Mouse (Mus musculus): Measurements from ENCODE around the gene Coq10b. TPM values are rescaled to one million over a fixed set of nuclear protein-coding genes. Genes with fewer than 3 reads are reported as not detected.

Gene Coq10b
- polyA plus RNA-seq, 1 experiment: 21.2 TPM

DNA sequence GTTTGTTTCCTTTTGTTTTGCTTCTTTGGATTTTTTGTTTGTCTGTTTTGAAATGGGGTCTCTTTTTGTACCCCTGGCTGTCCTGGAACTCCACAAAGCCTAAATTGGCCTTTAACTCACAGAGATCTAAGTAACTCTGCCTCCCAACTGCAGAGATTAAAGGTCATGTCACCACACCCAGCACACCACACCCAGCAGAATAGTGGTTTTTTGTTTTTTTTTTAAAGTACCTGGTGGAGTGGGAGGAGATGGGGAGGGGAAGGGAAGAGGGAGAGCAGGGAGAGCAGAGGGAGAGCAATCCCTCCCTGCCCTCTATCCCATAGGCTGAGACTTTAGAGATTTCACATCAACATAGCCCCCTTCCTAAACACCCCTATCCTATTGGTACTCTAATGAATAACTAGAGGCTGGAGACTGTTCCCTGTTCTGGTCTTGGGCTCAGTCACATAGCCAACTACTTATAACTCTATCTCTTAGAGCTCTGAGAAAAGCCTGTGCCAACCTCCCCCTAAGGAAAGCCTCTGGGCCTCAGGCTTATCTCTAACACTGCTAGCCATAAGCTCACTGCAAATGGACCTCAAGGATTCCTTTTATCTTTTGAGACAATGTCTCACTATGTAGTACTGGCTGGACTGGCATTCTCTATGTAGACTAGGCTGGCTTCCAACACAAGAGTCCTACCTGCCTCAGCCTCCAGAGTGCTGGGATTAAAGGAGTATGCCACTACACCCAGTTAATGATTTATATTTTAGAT, 21.4 kb upstream of the Coq10b start:
- H3K27ac ChIP-seq (ENCODE audit: insufficient read depth, low read length): peak overlapping the region; percentile 43; the same call in 1 of the 2 replicates
- no peaks in the 10 kb centered on the region for H3K9me3 ChIP-seq (replicated peaks; ENCODE audit: control insufficient read depth, insufficient read depth, low read length, poor library complexity, severe bottlenecking)
- H3K9ac ChIP-seq (ENCODE audit: low read depth, poor library complexity, severe bottlenecking): no peak overlapping the region
- H3K27me3 ChIP-seq (ENCODE audit: control insufficient read depth, insufficient read depth, low read length, poor library complexity, severe bottlenecking): no peaks in the 10 kb centered on the region
- H3K4me3 ChIP-seq (ENCODE audit: low read depth, low read length): no peak overlapping the region
- peaks cover 3% of the 10 kb centered on the region for H3K4me1 ChIP-seq (ENCODE audit: control insufficient read depth, insufficient read depth, low read length)
- TF ChIP-seq EP300 (IDR thresholded peaks at IDR 0.05; ENCODE audit: insufficient read depth, low read depth, low read length): no peak
- TF ChIP-seq POLR2A (IDR thresholded peaks at IDR 0.05; ENCODE audit: insufficient read depth, low read length): no peak
- no peak for TF ChIP-seq CTCF (IDR thresholded peaks at IDR 0.05; ENCODE audit: low read depth, low read length)
- H3K36me3 ChIP-seq (ENCODE audit: control insufficient read depth, insufficient read depth, low read length, poor library complexity, severe bottlenecking): no peaks in the 10 kb centered on the region

DNA sequence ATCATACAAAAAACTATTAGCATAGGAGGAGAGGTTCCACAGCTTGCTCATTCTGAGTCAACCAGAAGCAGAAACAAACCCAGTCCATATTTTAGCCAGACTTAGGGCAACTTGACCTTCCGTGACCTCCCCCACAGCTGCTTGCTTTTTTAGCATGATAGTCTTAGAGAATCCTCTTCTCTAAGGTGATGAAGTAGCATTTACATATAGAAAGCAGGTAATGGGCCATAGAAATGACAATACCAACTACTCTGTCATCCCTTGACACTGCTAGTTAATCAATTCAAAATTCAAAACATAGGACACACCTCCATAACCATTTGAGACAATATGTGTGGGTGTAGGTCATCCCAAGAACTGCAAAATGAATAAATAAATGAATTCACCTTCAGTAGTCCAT, 12.6 kb upstream of the Coq10b start:
- Histone ChIP-seq H3K9ac (ENCODE audit: low read depth, poor library complexity, severe bottlenecking) (no peak overlapping the region), H3K4me1 (ENCODE audit: control insufficient read depth, insufficient read depth, low read length) (no peaks in the 10 kb centered on the region), H3K27ac (ENCODE audit: insufficient read depth, low read length) (no peak overlapping the region), H3K36me3 (ENCODE audit: control insufficient read depth, insufficient read depth, low read length, poor library complexity, severe bottlenecking) (no peaks in the 10 kb centered on the region), H3K4me3 (ENCODE audit: low read depth, low read length) (no peak overlapping the region), H3K27me3 (ENCODE audit: control insufficient read depth, insufficient read depth, low read length, poor library complexity, severe bottlenecking) (no peaks in the 10 kb centered on the region), H3K9me3 (replicated peaks; ENCODE audit: control insufficient read depth, insufficient read depth, low read length, poor library complexity, severe bottlenecking) (peaks cover 24% of the 10 kb centered on the region)
- no peak for TF ChIP-seq POLR2A (IDR thresholded peaks at IDR 0.05; ENCODE audit: insufficient read depth, low read length)
- no peak for TF ChIP-seq CTCF (IDR thresholded peaks at IDR 0.05; ENCODE audit: low read depth, low read length)
- no peak for TF ChIP-seq EP300 (IDR thresholded peaks at IDR 0.05; ENCODE audit: insufficient read depth, low read depth, low read length)

DNA sequence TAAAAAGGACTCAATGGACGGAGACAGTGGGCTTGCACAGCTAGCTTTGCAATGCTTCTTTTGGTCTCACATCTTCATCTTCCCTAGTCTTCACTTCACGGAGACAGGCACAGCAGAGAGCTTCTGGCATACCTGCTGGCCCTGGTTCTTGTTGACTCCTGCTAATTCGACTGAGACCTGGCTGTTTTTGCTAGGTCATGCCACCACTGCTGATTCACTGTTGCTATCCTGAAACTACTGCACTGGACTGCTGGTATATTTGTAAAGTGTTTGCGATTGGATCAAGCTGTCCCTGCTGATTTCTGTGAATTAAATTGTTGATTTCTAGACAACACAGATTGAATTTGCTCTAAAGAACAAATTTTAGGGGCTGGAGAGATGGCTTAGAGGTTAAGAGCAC, 10.9 kb upstream of the Coq10b start:
- H3K4me1 ChIP-seq (ENCODE audit: control insufficient read depth, insufficient read depth, low read length): no peaks in the 10 kb centered on the region
- TF ChIP-seq POLR2A (IDR thresholded peaks at IDR 0.05; ENCODE audit: insufficient read depth, low read length) (no peak), EP300 (IDR thresholded peaks at IDR 0.05; ENCODE audit: insufficient read depth, low read depth, low read length) (no peak), CTCF (IDR thresholded peaks at IDR 0.05; ENCODE audit: low read depth, low read length) (no peak)
- no peak overlapping the region for H3K9ac ChIP-seq (ENCODE audit: low read depth, poor library complexity, severe bottlenecking)
- H3K9me3 ChIP-seq (replicated peaks; ENCODE audit: control insufficient read depth, insufficient read depth, low read length, poor library complexity, severe bottlenecking): peaks cover 24% of the 10 kb centered on the region
- no peak overlapping the region for H3K27ac ChIP-seq (ENCODE audit: insufficient read depth, low read length)
- no peaks in the 10 kb centered on the region for H3K27me3 ChIP-seq (ENCODE audit: control insufficient read depth, insufficient read depth, low read length, poor library complexity, severe bottlenecking)
- H3K4me3 ChIP-seq (ENCODE audit: low read depth, low read length): no peak overlapping the region
- no peaks in the 10 kb centered on the region for H3K36me3 ChIP-seq (ENCODE audit: control insufficient read depth, insufficient read depth, low read length, poor library complexity, severe bottlenecking)

DNA sequence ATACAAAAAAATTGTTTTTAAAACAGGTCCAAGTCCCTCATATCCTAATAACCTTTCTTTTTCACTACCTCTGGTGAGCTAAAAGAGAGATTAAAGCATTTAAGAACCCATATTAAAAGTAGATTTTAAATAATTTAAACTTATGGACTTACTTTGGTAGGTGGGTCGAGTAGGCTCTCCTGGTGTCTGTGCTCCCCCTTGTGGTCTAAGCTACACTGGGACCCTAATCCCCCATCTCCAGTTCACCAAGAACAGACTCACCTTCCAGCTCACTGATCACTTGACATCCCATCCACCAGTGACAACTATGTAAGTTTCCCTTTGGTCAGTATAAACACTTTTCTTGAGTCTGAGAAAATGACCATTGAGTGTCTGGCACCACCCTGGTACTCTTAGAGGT, 10.3 kb upstream of the Coq10b start:
- H3K4me1 ChIP-seq (ENCODE audit: control insufficient read depth, insufficient read depth, low read length): no peaks in the 10 kb centered on the region
- no peak for TF ChIP-seq EP300 (IDR thresholded peaks at IDR 0.05; ENCODE audit: insufficient read depth, low read depth, low read length)
- peak; percentile 44 for TF ChIP-seq CTCF (IDR thresholded peaks at IDR 0.05; ENCODE audit: low read depth, low read length)
- no peak for TF ChIP-seq POLR2A (IDR thresholded peaks at IDR 0.05; ENCODE audit: insufficient read depth, low read length)
- H3K27ac ChIP-seq (ENCODE audit: insufficient read depth, low read length): no peak overlapping the region
- H3K36me3 ChIP-seq (ENCODE audit: control insufficient read depth, insufficient read depth, low read length, poor library complexity, severe bottlenecking): no peaks in the 10 kb centered on the region
- H3K27me3 ChIP-seq (ENCODE audit: control insufficient read depth, insufficient read depth, low read length, poor library complexity, severe bottlenecking): no peaks in the 10 kb centered on the region
- peaks cover 24% of the 10 kb centered on the region for H3K9me3 ChIP-seq (replicated peaks; ENCODE audit: control insufficient read depth, insufficient read depth, low read length, poor library complexity, severe bottlenecking)
- no peak overlapping the region for H3K4me3 ChIP-seq (ENCODE audit: low read depth, low read length)
- no peak overlapping the region for H3K9ac ChIP-seq (ENCODE audit: low read depth, poor library complexity, severe bottlenecking)

DNA sequence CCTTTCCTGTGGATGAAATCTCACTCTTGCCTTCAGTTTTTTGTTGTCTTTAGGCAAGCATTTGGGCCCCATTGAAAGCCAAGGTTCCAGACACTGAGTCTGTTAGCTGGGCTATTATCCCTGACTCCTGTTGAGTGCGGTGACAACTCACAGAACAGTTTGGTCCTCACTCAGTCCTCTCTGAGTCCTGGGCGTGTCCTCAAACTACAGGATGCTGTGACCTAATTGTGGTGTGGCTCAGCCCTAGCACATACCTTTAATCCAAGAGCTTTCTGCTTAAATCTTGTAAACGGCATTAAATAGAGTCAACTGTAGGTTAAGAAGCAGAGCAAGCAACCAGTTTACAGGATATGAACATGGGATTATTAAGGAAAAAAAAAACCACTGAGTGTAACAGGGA, 9.4 kb upstream of the Coq10b start:
- Histone ChIP-seq H3K4me3 (ENCODE audit: low read depth, low read length) (no peak overlapping the region), H3K27ac (ENCODE audit: insufficient read depth, low read length) (no peak overlapping the region), H3K4me1 (ENCODE audit: control insufficient read depth, insufficient read depth, low read length) (no peaks in the 10 kb centered on the region), H3K9me3 (replicated peaks; ENCODE audit: control insufficient read depth, insufficient read depth, low read length, poor library complexity, severe bottlenecking) (peaks cover 24% of the 10 kb centered on the region), H3K9ac (ENCODE audit: low read depth, poor library complexity, severe bottlenecking) (no peak overlapping the region), H3K27me3 (ENCODE audit: control insufficient read depth, insufficient read depth, low read length, poor library complexity, severe bottlenecking) (no peaks in the 10 kb centered on the region), H3K36me3 (ENCODE audit: control insufficient read depth, insufficient read depth, low read length, poor library complexity, severe bottlenecking) (no peaks in the 10 kb centered on the region)
- TF ChIP-seq EP300 (IDR thresholded peaks at IDR 0.05; ENCODE audit: insufficient read depth, low read depth, low read length) (no peak), CTCF (IDR thresholded peaks at IDR 0.05; ENCODE audit: low read depth, low read length) (no peak), POLR2A (IDR thresholded peaks at IDR 0.05; ENCODE audit: insufficient read depth, low read length) (no peak)

DNA sequence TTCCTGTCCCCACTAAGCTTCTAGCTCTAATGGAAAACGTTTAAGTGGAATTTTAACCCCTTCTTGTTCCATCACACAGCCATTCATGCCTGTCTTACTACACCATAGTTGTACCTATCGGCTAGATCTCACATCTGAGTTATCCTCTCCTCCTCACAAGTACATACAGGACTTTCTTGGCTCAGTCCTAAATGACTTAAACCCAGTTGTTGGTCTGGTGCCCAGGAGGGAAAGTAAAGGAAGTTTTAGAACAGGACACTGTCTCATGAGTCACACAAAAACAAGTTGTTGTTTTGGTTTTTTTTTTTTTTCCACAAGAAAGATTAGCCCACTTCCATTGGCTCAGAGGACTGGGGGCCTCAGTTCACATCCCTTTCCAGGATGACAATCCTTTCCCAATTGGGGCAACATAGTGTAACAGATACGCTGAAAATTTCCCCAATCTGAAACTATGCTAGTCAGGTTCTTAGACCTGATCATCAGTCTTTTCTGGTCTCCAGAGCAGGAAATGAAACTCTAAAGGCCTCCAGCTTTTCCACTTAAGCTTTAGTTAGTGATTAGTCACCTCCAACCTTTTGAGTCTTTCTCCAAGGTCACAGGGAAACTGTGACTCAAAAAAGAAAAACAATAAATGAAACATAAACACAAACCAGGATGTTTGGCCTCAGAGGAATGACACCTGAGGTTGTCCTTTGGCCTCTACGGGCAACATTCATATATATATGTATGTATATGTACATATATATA, 3.6 kb upstream of the Coq10b start:
- H3K9me3 ChIP-seq (replicated peaks; ENCODE audit: control insufficient read depth, insufficient read depth, low read length, poor library complexity, severe bottlenecking): no peaks in the 10 kb centered on the region
- H3K9ac ChIP-seq (ENCODE audit: low read depth, poor library complexity, severe bottlenecking): no peak overlapping the region

More for the DNA sequence above, 3.6 kb upstream of the Coq10b start:
- no peaks in the 10 kb centered on the region for H3K27me3 ChIP-seq (ENCODE audit: control insufficient read depth, insufficient read depth, low read length, poor library complexity, severe bottlenecking)
- no peak overlapping the region for H3K27ac ChIP-seq (ENCODE audit: insufficient read depth, low read length)
- no peaks in the 10 kb centered on the region for H3K4me1 ChIP-seq (ENCODE audit: control insufficient read depth, insufficient read depth, low read length)
- H3K4me3 ChIP-seq (ENCODE audit: low read depth, low read length): no peak overlapping the region
- no peaks in the 10 kb centered on the region for H3K36me3 ChIP-seq (ENCODE audit: control insufficient read depth, insufficient read depth, low read length, poor library complexity, severe bottlenecking)
- TF ChIP-seq EP300 (IDR thresholded peaks at IDR 0.05; ENCODE audit: insufficient read depth, low read depth, low read length): no peak
- TF ChIP-seq CTCF (IDR thresholded peaks at IDR 0.05; ENCODE audit: low read depth, low read length): no peak
- no peak for TF ChIP-seq POLR2A (IDR thresholded peaks at IDR 0.05; ENCODE audit: insufficient read depth, low read length)
